Comparison of ENCODE assay signal across 23 mouse cellular contexts in genomic region chr12:68332480-68332879, GRCm38 (mm10).
DNase-seq lines count a peak whose midpoint lies in the region; ATAC-seq lines count a peak whose summit lies in the region.
"Had no signal": no experiment of that assay in that cellular context is flagged by ENCODE, and none has a peak within 500 bp of the region (broad histone marks: within the 10 kb centered on the region; RNA-seq: fewer than 3 reads in every experiment).

No protein-coding gene starts in this region.

- no peak for DNase-seq in forebrain, embryonic 10.5 days (ENCODE audit: extremely low spot score, low spot score)
- DNase-seq in brain, adult 2 months (ENCODE audit: low read depth, low spot score) = peak; percentile 12
- no peak for DNase-seq in gastrocnemius, postnatal 25 days
- DNase-seq: adrenal gland, postnatal 25 days; cerebellum, adult 8-10 months; cerebellum, postnatal 25 days; gastrocnemius, postnatal 10 days; kidney, adult 8-10 months; kidney, postnatal 4 days; liver; lung, adult 2 months; lung, postnatal 10 days had no signal

- no peaks in the 10 kb centered on the region for H3K27me3 ChIP-seq in forebrain, embryonic 12.5 days
- H3K27me3 ChIP-seq in forebrain, embryonic 10.5 days (ENCODE audit: poor library complexity, severe bottlenecking) = no peaks in the 10 kb centered on the region
- H3K27me3 ChIP-seq in forebrain, embryonic 13.5 days = no peaks in the 10 kb centered on the region
- no peaks in the 10 kb centered on the region for H3K27me3 ChIP-seq in midbrain, embryonic 16.5 days (ENCODE audit: control insufficient read depth, insufficient read depth, low read depth, low read length)
- H3K27me3 ChIP-seq in heart, embryonic 12.5 days (replicated peaks) = no peaks in the 10 kb centered on the region
- H3K27me3 ChIP-seq: heart, embryonic 15.5 days; hindbrain, embryonic 12.5 days had no signal

- no peak overlapping the region for H3K27ac ChIP-seq in forebrain, embryonic 12.5 days
- H3K27ac ChIP-seq in forebrain, embryonic 10.5 days = no peak overlapping the region
- H3K27ac ChIP-seq in forebrain, embryonic 13.5 days = no peak overlapping the region
- no peak overlapping the region for H3K27ac ChIP-seq in midbrain, embryonic 16.5 days (ENCODE audit: low read length)
- no peak overlapping the region for H3K27ac ChIP-seq in heart, embryonic 12.5 days (ENCODE audit: poor library complexity, severe bottlenecking)
- H3K27ac ChIP-seq: heart, embryonic 15.5 days; hindbrain, embryonic 12.5 days; kidney, postnatal 0 days; liver, embryonic 14.5 days; macrophage had no signal

- no peak overlapping the region for H3K4me2 ChIP-seq in forebrain, embryonic 12.5 days
- no peak overlapping the region for H3K4me2 ChIP-seq in forebrain, embryonic 13.5 days
- H3K4me2 ChIP-seq in midbrain, embryonic 16.5 days (ENCODE audit: low read length) = no peak overlapping the region
- no peak overlapping the region for H3K4me2 ChIP-seq in heart, embryonic 12.5 days
- H3K4me2 ChIP-seq: heart, embryonic 15.5 days; hindbrain, embryonic 12.5 days had no signal

- no peak overlapping the region for H3K4me3 ChIP-seq in forebrain, embryonic 12.5 days (replicated peaks)
- no peak overlapping the region for H3K4me3 ChIP-seq in forebrain, embryonic 10.5 days
- no peak overlapping the region for H3K4me3 ChIP-seq in forebrain, embryonic 13.5 days
- H3K4me3 ChIP-seq in midbrain, embryonic 16.5 days (ENCODE audit: low read depth, low read length) = no peak overlapping the region
- H3K4me3 ChIP-seq in heart, embryonic 12.5 days = no peak overlapping the region
- H3K4me3 ChIP-seq: heart, embryonic 15.5 days; hindbrain, embryonic 12.5 days had no signal

- H3K9ac ChIP-seq in forebrain, embryonic 12.5 days = no peak overlapping the region
- H3K9ac ChIP-seq in forebrain, embryonic 13.5 days = no peak overlapping the region
- H3K9ac ChIP-seq in midbrain, embryonic 16.5 days (ENCODE audit: low read depth, low read length) = no peak overlapping the region
- H3K9ac ChIP-seq in heart, embryonic 12.5 days = no peak overlapping the region
- H3K9ac ChIP-seq: heart, embryonic 15.5 days; hindbrain, embryonic 12.5 days; liver, embryonic 14.5 days had no signal

- H3K36me3 ChIP-seq in forebrain, embryonic 12.5 days (replicated peaks) = no peaks in the 10 kb centered on the region
- no peaks in the 10 kb centered on the region for H3K36me3 ChIP-seq in forebrain, embryonic 10.5 days (replicated peaks)
- H3K36me3 ChIP-seq in forebrain, embryonic 13.5 days (ENCODE audit: poor library complexity, severe bottlenecking) = no peaks in the 10 kb centered on the region
- no peaks in the 10 kb centered on the region for H3K36me3 ChIP-seq in midbrain, embryonic 16.5 days (ENCODE audit: control insufficient read depth, insufficient read depth, low read length)
- no peaks in the 10 kb centered on the region for H3K36me3 ChIP-seq in heart, embryonic 12.5 days
- H3K36me3 ChIP-seq: heart, embryonic 15.5 days; hindbrain, embryonic 12.5 days had no signal

- 51% methylated on average over 1 of the region's 1 CpGs for WGBS in forebrain, embryonic 12.5 days
- 73% methylated on average over 1 of the region's 1 CpGs for WGBS in forebrain, embryonic 10.5 days
- whole genome bisulfite sequencing in forebrain, embryonic 13.5 days = 44% methylated on average over 1 of the region's 1 CpGs
- WGBS in midbrain, embryonic 16.5 days = 18% methylated on average over 1 of the region's 1 CpGs
- WGBS in heart, embryonic 12.5 days = 72% methylated on average over 1 of the region's 1 CpGs

- ATAC-seq in forebrain, embryonic 12.5 days (ENCODE audit: low FRiP score) = peak; percentile 65
- peak; percentile 61; the same call in 1 of the 2 replicates for ATAC-seq in forebrain, embryonic 13.5 days
- ATAC-seq in midbrain, embryonic 16.5 days = peak; percentile 48; the same call in 1 of the 2 replicates
- no peak for ATAC-seq in heart, embryonic 12.5 days (ENCODE audit: insufficient number of reproducible peaks, low FRiP score)
- ATAC-seq: intestine, embryonic 16.5 days; Patski had no signal

- H3K4me1 ChIP-seq in forebrain, embryonic 12.5 days = no peaks in the 10 kb centered on the region; the same call in 1 of the 2 replicates
- peaks cover 9% of the 10 kb centered on the region; the same call in 1 of the 2 replicates for H3K4me1 ChIP-seq in forebrain, embryonic 10.5 days
- H3K4me1 ChIP-seq in forebrain, embryonic 13.5 days = peaks cover 14% of the 10 kb centered on the region
- H3K4me1 ChIP-seq in midbrain, embryonic 16.5 days (ENCODE audit: control insufficient read depth, insufficient read depth, low read length) = no peaks in the 10 kb centered on the region
- H3K4me1 ChIP-seq in heart, embryonic 12.5 days (replicated peaks) = no peaks in the 10 kb centered on the region
- H3K4me1 ChIP-seq: heart, embryonic 15.5 days; hindbrain, embryonic 12.5 days had no signal

- H3K9me3 ChIP-seq in forebrain, embryonic 12.5 days = 0 out of 2 replicates have a peak, but pooled peaks cover 2% of the 10 kb centered on the region
- H3K9me3 ChIP-seq in forebrain, embryonic 10.5 days = peaks cover 2% of the 10 kb centered on the region; the same call in 1 of the 2 replicates
- peaks cover 3% of the 10 kb centered on the region; the same call in 1 of the 2 replicates for H3K9me3 ChIP-seq in forebrain, embryonic 13.5 days (replicated peaks)
- peaks cover 2% of the 10 kb centered on the region; the same call in 1 of the 2 replicates for H3K9me3 ChIP-seq in midbrain, embryonic 16.5 days (replicated peaks; ENCODE audit: control insufficient read depth, low read length, poor library complexity, severe bottlenecking)
- peaks cover 2% of the 10 kb centered on the region; the same call in 1 of the 2 replicates for H3K9me3 ChIP-seq in heart, embryonic 12.5 days (replicated peaks)
- H3K9me3 ChIP-seq: heart, embryonic 15.5 days; hindbrain, embryonic 12.5 days had no signal
